Mouse (Mus musculus): ENCODE data around the gene Gm4131.
A peak's percentile ranks its signal among the peaks of the same experiment; 100 is the strongest.

Gene Gm4131

GRCm38 (mm10) chr14:62580945-62581344 lies 14.2 kb upstream of the Gm4131 start:
- Histone ChIP-seq H3K9me3 (ENCODE audit: low read length) (no peaks in the 10 kb centered on the region), H3K36me3 (ENCODE audit: insufficient read depth, low read length) (no peaks in the 10 kb centered on the region), H3K27me3 (ENCODE audit: insufficient read depth, low read length) (peaks cover 14% of the 10 kb centered on the region; the same call in 1 of the 2 replicates)

GRCm38 (mm10) chr14:62575862-62576261 lies 9.1 kb upstream of the Gm4131 start:
- Histone ChIP-seq H3K36me3 (ENCODE audit: insufficient read depth, low read length) (no peaks in the 10 kb centered on the region), H3K27me3 (ENCODE audit: insufficient read depth, low read length) (peaks cover 17% of the 10 kb centered on the region), H3K9me3 (ENCODE audit: low read length) (no peaks in the 10 kb centered on the region), H3K4me3 (replicated peaks; ENCODE audit: low read length) (no peak overlapping the region), H3K4me1 (replicated peaks; ENCODE audit: low read depth, low read length) (peaks cover 10% of the 10 kb centered on the region)
- no peak for TF ChIP-seq CTCF (conservative IDR thresholded peaks at IDR 0.05; ENCODE audit: low read length)
- TF ChIP-seq POU5F1 (IDR thresholded peaks at IDR 0.05; ENCODE audit: borderline replicate concordance, low read length) = no peak
- no peak for TF ChIP-seq NANOG (IDR thresholded peaks at IDR 0.05; ENCODE audit: borderline replicate concordance, low read length)

More at GRCm38 (mm10) chr14:62580945-62581344, 14.2 kb upstream of the Gm4131 start:
- no peak for TF ChIP-seq NANOG (IDR thresholded peaks at IDR 0.05; ENCODE audit: borderline replicate concordance, low read length)
- no peak for TF ChIP-seq POU5F1 (IDR thresholded peaks at IDR 0.05; ENCODE audit: borderline replicate concordance, low read length)
- no peak for TF ChIP-seq CTCF (conservative IDR thresholded peaks at IDR 0.05; ENCODE audit: low read length)
- Histone ChIP-seq H3K4me3 (replicated peaks; ENCODE audit: low read length) (no peak overlapping the region), H3K4me1 (replicated peaks; ENCODE audit: low read depth, low read length) (peaks cover 20% of the 10 kb centered on the region)

DNA sequence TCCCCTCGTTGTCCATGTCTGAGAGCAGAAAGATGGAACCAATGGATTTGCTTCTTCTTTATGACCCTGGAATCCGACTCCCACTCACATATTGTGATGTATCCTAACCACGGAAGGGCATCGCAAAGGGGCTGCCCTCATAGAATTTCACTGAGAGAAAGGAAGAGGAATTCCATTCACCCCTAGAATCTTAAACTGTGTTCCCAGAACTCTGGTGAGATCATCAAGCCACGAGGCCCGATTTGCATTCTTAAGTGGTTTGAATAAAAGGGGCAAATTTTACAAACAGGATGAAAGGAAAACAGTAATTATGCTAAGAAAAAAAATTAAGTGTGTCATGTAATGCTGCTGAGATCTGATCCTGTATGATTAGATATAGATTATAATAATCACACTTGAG lies 8.2 kb upstream of the Gm4131 start:
- peaks cover 15% of the 10 kb centered on the region for H3K27me3 ChIP-seq (ENCODE audit: insufficient read depth, low read length)
- H3K4me1 ChIP-seq (replicated peaks; ENCODE audit: low read depth, low read length) = peaks cover 4% of the 10 kb centered on the region
- H3K36me3 ChIP-seq (ENCODE audit: insufficient read depth, low read length) = no peaks in the 10 kb centered on the region
- H3K4me3 ChIP-seq (replicated peaks; ENCODE audit: low read length) = no peak overlapping the region
- no peak for TF ChIP-seq POU5F1 (IDR thresholded peaks at IDR 0.05; ENCODE audit: borderline replicate concordance, low read length)
- no peaks in the 10 kb centered on the region for H3K9me3 ChIP-seq (ENCODE audit: low read length)

DNA sequence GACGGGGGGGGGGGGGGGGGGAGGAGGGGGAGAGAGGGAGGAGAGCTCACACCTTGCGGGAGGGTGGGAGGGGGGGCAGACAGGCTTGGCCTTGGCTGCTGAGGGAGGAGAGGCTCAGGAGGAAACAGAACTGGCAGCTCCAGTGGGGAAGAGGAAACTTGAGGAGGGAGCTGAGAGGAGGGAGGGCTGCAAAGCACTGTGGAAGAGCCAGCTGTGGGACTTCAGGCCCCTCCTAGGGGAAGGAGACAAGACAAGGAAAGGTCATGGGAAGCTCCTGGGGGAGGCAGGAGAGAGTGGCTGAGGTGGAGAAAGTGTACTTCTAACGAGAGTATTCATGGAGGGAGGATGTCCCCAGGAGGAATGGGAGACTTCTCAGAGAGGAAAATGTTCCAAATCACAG lies 6.7 kb upstream of the Gm4131 start:
- Histone ChIP-seq H3K36me3 (ENCODE audit: insufficient read depth, low read length) (no peaks in the 10 kb centered on the region), H3K4me3 (replicated peaks; ENCODE audit: low read length) (peak overlapping the region; percentile 51), H3K4me1 (replicated peaks; ENCODE audit: low read depth, low read length) (peaks cover 3% of the 10 kb centered on the region), H3K27me3 (ENCODE audit: insufficient read depth, low read length) (peaks cover 8% of the 10 kb centered on the region), H3K9me3 (ENCODE audit: low read length) (no peaks in the 10 kb centered on the region)
- TF ChIP-seq NANOG (IDR thresholded peaks at IDR 0.05; ENCODE audit: borderline replicate concordance, low read length) (no peak), CTCF (conservative IDR thresholded peaks at IDR 0.05; ENCODE audit: low read length) (no peak), POU5F1 (IDR thresholded peaks at IDR 0.05; ENCODE audit: borderline replicate concordance, low read length) (no peak)

GRCm38 (mm10) chr14:62570299-62570698 lies 3.6 kb upstream of the Gm4131 start:
- Histone ChIP-seq H3K4me3 (replicated peaks; ENCODE audit: low read length) (no peak overlapping the region), H3K4me1 (replicated peaks; ENCODE audit: low read depth, low read length) (peaks cover 3% of the 10 kb centered on the region), H3K36me3 (ENCODE audit: insufficient read depth, low read length) (no peaks in the 10 kb centered on the region), H3K27me3 (ENCODE audit: insufficient read depth, low read length) (peaks cover 6% of the 10 kb centered on the region), H3K9me3 (ENCODE audit: low read length) (no peaks in the 10 kb centered on the region)
- TF ChIP-seq CTCF (conservative IDR thresholded peaks at IDR 0.05; ENCODE audit: low read length) (no peak), POU5F1 (IDR thresholded peaks at IDR 0.05; ENCODE audit: borderline replicate concordance, low read length) (no peak), NANOG (IDR thresholded peaks at IDR 0.05; ENCODE audit: borderline replicate concordance, low read length) (no peak)

- Histone ChIP-seq H3K36me3 (ENCODE audit: insufficient read depth, low read length) (no peaks in the 10 kb centered on the region), H3K4me3 (replicated peaks; ENCODE audit: low read length) (no peak overlapping the region), H3K9me3 (ENCODE audit: low read length) (no peaks in the 10 kb centered on the region), H3K4me1 (replicated peaks; ENCODE audit: low read depth, low read length) (peaks cover 3% of the 10 kb centered on the region), H3K27me3 (ENCODE audit: insufficient read depth, low read length) (peaks cover 5% of the 10 kb centered on the region)
- TF ChIP-seq POU5F1 (IDR thresholded peaks at IDR 0.05; ENCODE audit: borderline replicate concordance, low read length) (no peak), NANOG (IDR thresholded peaks at IDR 0.05; ENCODE audit: borderline replicate concordance, low read length) (no peak), CTCF (conservative IDR thresholded peaks at IDR 0.05; ENCODE audit: low read length) (no peak)
Observed at GRCm38 (mm10) chr14:62569463-62569862, 2.7 kb upstream of the Gm4131 start.

- H3K4me1 ChIP-seq (replicated peaks; ENCODE audit: low read depth, low read length) = no peaks in the 10 kb centered on the region
Observed at GRCm38 (mm10) chr14:62563679-62564078, 3.0 kb downstream of the Gm4131 start.

DNA sequence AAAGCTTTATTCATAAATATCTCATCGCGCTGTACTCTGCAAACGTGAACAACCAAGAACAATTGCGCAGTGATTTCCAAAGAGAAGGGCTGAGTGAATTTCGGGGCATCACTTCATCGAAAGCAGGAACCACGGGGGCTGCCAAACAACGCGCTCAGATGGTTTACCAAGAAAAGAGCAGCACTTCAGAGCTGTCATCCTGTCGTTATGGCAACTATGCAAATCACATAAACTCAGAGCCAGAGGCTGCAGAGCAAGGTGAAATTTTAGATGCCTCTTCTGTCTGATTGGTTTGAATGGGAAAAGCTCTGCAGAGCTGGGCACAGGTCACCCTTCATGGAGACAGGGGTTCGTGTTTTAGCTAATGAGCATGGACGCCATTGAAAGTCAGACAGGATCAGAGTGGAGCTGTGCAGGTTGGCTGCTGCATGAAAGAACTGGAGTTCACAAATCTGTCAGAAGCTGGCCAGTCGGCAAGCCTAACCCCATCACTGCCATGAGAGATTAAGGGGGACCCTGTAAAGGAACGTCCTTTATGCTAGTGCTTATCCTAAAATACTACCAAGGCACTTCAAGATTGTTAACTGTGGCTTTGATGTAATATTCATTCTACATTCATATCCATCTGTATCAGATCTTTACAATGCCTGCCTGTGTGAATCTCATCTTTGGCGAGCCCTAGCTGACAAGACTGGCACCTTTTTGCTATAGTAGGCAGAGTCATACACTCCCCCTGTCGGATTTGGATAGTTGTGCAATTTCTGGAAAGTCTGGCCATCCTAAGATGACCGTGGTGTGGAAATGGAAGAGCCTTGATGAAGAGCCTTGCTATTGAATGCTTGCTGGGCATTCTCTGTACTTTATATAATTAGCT lies 4.6 kb downstream of the Gm4131 start:
- H3K4me1 ChIP-seq (replicated peaks; ENCODE audit: low read depth, low read length) = no peaks in the 10 kb centered on the region; the same call in 1 of the 2 replicates
- H3K27me3 ChIP-seq (ENCODE audit: insufficient read depth, low read length) = peaks cover 30% of the 10 kb centered on the region
- TF ChIP-seq NANOG (IDR thresholded peaks at IDR 0.05; ENCODE audit: borderline replicate concordance, low read length) (no peak), POU5F1 (IDR thresholded peaks at IDR 0.05; ENCODE audit: borderline replicate concordance, low read length) (no peak), CTCF (conservative IDR thresholded peaks at IDR 0.05; ENCODE audit: low read length) (no peak)
- H3K36me3 ChIP-seq (ENCODE audit: insufficient read depth, low read length) = no peaks in the 10 kb centered on the region
- no peaks in the 10 kb centered on the region for H3K9me3 ChIP-seq (ENCODE audit: low read length)
- no peak overlapping the region for H3K4me3 ChIP-seq (replicated peaks; ENCODE audit: low read length)

More at GRCm38 (mm10) chr14:62563679-62564078, 3.0 kb downstream of the Gm4131 start:
- no peak for TF ChIP-seq CTCF (conservative IDR thresholded peaks at IDR 0.05; ENCODE audit: low read length)
- no peak for TF ChIP-seq POU5F1 (IDR thresholded peaks at IDR 0.05; ENCODE audit: borderline replicate concordance, low read length)
- H3K27me3 ChIP-seq (ENCODE audit: insufficient read depth, low read length) = peaks cover 14% of the 10 kb centered on the region
- no peak overlapping the region for H3K4me3 ChIP-seq (replicated peaks; ENCODE audit: low read length)
- H3K36me3 ChIP-seq (ENCODE audit: insufficient read depth, low read length) = no peaks in the 10 kb centered on the region
- no peaks in the 10 kb centered on the region for H3K9me3 ChIP-seq (ENCODE audit: low read length)

Data from E14TG2a.4 (cell line).